Mouse (Mus musculus): ENCODE measurements around the gene Prrc2b. TPM values are rescaled to one million over a fixed set of nuclear protein-coding genes. Genes with fewer than 3 reads are reported as not detected.

Gene Prrc2b
- polyA plus RNA-seq, 1 experiment: 75.5 TPM

DNA sequence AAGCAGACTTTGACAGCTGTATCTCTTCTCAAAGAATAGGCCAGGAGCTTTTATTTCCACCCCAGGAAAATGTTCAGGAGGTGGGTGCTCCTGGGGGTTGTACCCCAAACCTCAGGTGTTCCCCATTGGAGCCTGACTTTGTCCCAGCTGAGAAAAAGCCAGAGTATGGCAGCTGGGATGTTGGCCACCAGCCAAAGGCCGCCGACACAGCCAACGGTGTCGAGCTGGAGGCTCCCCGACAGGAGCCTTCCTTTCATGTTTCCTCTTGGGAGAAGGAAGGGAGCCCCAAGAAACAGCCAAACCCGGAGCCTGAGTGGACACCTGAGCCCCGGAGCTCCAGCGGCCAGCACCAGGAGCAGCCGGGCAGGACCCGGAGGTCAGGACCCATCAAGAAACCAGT lies 62.1 kb downstream of the Prrc2b start:
- peaks cover 3% of the 10 kb centered on the region for H3K4me1 ChIP-seq (ENCODE audit: control insufficient read depth, insufficient read depth, low read length)
- H3K4me3 ChIP-seq (ENCODE audit: insufficient read depth, low read length): no peak overlapping the region
- no peak overlapping the region for H3K27ac ChIP-seq (ENCODE audit: insufficient read depth, low read length)
- TF ChIP-seq POLR2A (IDR thresholded peaks at IDR 0.05; ENCODE audit: low read depth, low read length) (no peak), CTCF (IDR thresholded peaks at IDR 0.05; ENCODE audit: borderline replicate concordance, insufficient read depth, low read length) (no peak)

DNA sequence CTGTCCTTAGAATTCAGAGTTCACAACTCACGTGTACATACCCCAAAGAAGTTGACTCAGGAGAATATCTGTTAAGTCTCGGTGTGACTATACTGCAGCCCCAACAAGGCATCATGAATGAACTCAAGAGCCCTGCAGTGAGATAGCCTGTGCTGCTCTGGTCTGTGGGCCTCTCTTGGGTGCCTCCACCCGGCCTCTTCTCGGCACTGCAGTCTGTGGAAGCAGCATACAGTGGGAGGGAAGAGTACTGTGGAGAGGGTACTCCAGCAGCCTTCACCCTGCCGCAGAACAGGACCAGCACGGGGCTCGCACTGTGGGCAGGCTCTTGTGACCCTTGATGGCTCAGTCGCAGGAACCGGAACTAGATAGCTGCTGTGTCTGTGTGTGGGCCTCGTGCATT lies 64.7 kb downstream of the Prrc2b start:
- TF ChIP-seq CTCF (IDR thresholded peaks at IDR 0.05; ENCODE audit: borderline replicate concordance, insufficient read depth, low read length) (no peak), POLR2A (IDR thresholded peaks at IDR 0.05; ENCODE audit: low read depth, low read length) (no peak)
- Histone ChIP-seq H3K4me3 (ENCODE audit: insufficient read depth, low read length) (no peak overlapping the region), H3K27ac (ENCODE audit: insufficient read depth, low read length) (no peak overlapping the region), H3K4me1 (ENCODE audit: control insufficient read depth, insufficient read depth, low read length) (peaks cover 5% of the 10 kb centered on the region)

DNA sequence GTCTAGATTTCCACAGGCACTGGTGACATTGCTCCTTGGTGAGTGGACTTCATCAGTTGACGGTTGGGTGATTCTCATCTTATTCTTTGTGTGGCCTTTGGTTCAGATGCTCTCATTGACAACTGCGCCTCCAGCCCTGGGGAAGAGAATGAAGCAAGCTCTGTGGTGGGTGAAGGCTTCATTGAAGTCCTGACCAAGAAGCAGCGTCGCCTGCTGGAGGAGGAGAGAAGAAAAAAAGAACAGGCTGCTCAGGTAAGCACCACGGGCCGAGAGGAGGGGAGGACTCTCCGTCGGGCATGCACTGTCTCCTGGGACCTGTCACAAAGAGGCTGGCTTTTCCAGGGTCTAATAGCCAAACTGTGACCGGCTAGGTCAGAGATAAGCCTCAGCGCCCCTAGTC lies 65.6 kb downstream of the Prrc2b start:
- Histone ChIP-seq H3K4me1 (ENCODE audit: control insufficient read depth, insufficient read depth, low read length) (peaks cover 5% of the 10 kb centered on the region), H3K4me3 (ENCODE audit: insufficient read depth, low read length) (no peak overlapping the region), H3K27ac (ENCODE audit: insufficient read depth, low read length) (no peak overlapping the region)
- no peak for TF ChIP-seq POLR2A (IDR thresholded peaks at IDR 0.05; ENCODE audit: low read depth, low read length)
- TF ChIP-seq CTCF (IDR thresholded peaks at IDR 0.05; ENCODE audit: borderline replicate concordance, insufficient read depth, low read length): no peak

- peaks cover 5% of the 10 kb centered on the region for H3K4me1 ChIP-seq (ENCODE audit: control insufficient read depth, insufficient read depth, low read length)
- no peak for TF ChIP-seq POLR2A (IDR thresholded peaks at IDR 0.05; ENCODE audit: low read depth, low read length)
- no peak for TF ChIP-seq CTCF (IDR thresholded peaks at IDR 0.05; ENCODE audit: borderline replicate concordance, insufficient read depth, low read length)
- H3K4me3 ChIP-seq (ENCODE audit: insufficient read depth, low read length): no peak overlapping the region
- H3K27ac ChIP-seq (ENCODE audit: insufficient read depth, low read length): no peak overlapping the region
Observed at GRCm38 (mm10) chr2:32217656-32218055, 66.8 kb downstream of the Prrc2b start.

- H3K27ac ChIP-seq (ENCODE audit: insufficient read depth, low read length): no peak overlapping the region
- no peak for TF ChIP-seq CTCF (IDR thresholded peaks at IDR 0.05; ENCODE audit: borderline replicate concordance, insufficient read depth, low read length)
- TF ChIP-seq POLR2A (IDR thresholded peaks at IDR 0.05; ENCODE audit: low read depth, low read length): no peak
- peaks cover 5% of the 10 kb centered on the region for H3K4me1 ChIP-seq (ENCODE audit: control insufficient read depth, insufficient read depth, low read length)
- H3K4me3 ChIP-seq (ENCODE audit: insufficient read depth, low read length): no peak overlapping the region
Observed at GRCm38 (mm10) chr2:32218113-32218512, 67.2 kb downstream of the Prrc2b start.

GRCm38 (mm10) chr2:32218541-32219334 lies 67.9 kb downstream of the Prrc2b start:
- H3K27ac ChIP-seq (ENCODE audit: insufficient read depth, low read length): no peak overlapping the region
- H3K4me3 ChIP-seq (ENCODE audit: insufficient read depth, low read length): no peak overlapping the region
- TF ChIP-seq CTCF (IDR thresholded peaks at IDR 0.05; ENCODE audit: borderline replicate concordance, insufficient read depth, low read length): no peak
- TF ChIP-seq POLR2A (IDR thresholded peaks at IDR 0.05; ENCODE audit: low read depth, low read length): no peak
- H3K4me1 ChIP-seq (ENCODE audit: control insufficient read depth, insufficient read depth, low read length): peaks cover 5% of the 10 kb centered on the region

GRCm38 (mm10) chr2:32219501-32219900 lies 68.6 kb downstream of the Prrc2b start:
- Histone ChIP-seq H3K4me3 (ENCODE audit: insufficient read depth, low read length) (no peak overlapping the region), H3K4me1 (ENCODE audit: control insufficient read depth, insufficient read depth, low read length) (peaks cover 5% of the 10 kb centered on the region), H3K27ac (ENCODE audit: insufficient read depth, low read length) (no peak overlapping the region)
- no peak for TF ChIP-seq POLR2A (IDR thresholded peaks at IDR 0.05; ENCODE audit: low read depth, low read length)
- no peak for TF ChIP-seq CTCF (IDR thresholded peaks at IDR 0.05; ENCODE audit: borderline replicate concordance, insufficient read depth, low read length)

- Histone ChIP-seq H3K4me3 (ENCODE audit: insufficient read depth, low read length) (no peak overlapping the region), H3K27ac (ENCODE audit: insufficient read depth, low read length) (no peak overlapping the region)
Observed at GRCm38 (mm10) chr2:32220021-32220420, 69.1 kb downstream of the Prrc2b start.

GRCm38 (mm10) chr2:32220969-32221368 lies 70.1 kb downstream of the Prrc2b start:
- peaks cover 5% of the 10 kb centered on the region for H3K4me1 ChIP-seq (ENCODE audit: control insufficient read depth, insufficient read depth, low read length)
- H3K4me3 ChIP-seq (ENCODE audit: insufficient read depth, low read length): no peak overlapping the region
- H3K27ac ChIP-seq (ENCODE audit: insufficient read depth, low read length): no peak overlapping the region
- no peak for TF ChIP-seq POLR2A (IDR thresholded peaks at IDR 0.05; ENCODE audit: low read depth, low read length)
- TF ChIP-seq CTCF (IDR thresholded peaks at IDR 0.05; ENCODE audit: borderline replicate concordance, insufficient read depth, low read length): no peak

More at GRCm38 (mm10) chr2:32220021-32220420, 69.1 kb downstream of the Prrc2b start:
- TF ChIP-seq CTCF (IDR thresholded peaks at IDR 0.05; ENCODE audit: borderline replicate concordance, insufficient read depth, low read length) (no peak), POLR2A (IDR thresholded peaks at IDR 0.05; ENCODE audit: low read depth, low read length) (no peak)
- H3K4me1 ChIP-seq (ENCODE audit: control insufficient read depth, insufficient read depth, low read length): peaks cover 5% of the 10 kb centered on the region

- Histone ChIP-seq H3K27ac (ENCODE audit: insufficient read depth, low read length) (no peak overlapping the region), H3K4me3 (ENCODE audit: insufficient read depth, low read length) (no peak overlapping the region), H3K4me1 (ENCODE audit: control insufficient read depth, insufficient read depth, low read length) (peaks cover 5% of the 10 kb centered on the region)
- TF ChIP-seq POLR2A (IDR thresholded peaks at IDR 0.05; ENCODE audit: low read depth, low read length) (no peak), CTCF (IDR thresholded peaks at IDR 0.05; ENCODE audit: borderline replicate concordance, insufficient read depth, low read length) (no peak)
Observed at GRCm38 (mm10) chr2:32221577-32221976, 70.7 kb downstream of the Prrc2b start.

Data from embryonic fibroblast, embryonic 13.5 days (primary cell).